Mouse (Mus musculus) thymus, adult 18-20 months (tissue): ENCODE results near the gene Vamp2.
"Not testable (repeated sequence)": the region's sequence is repeated elsewhere in the genome, so short reads cannot be mapped to it uniquely, and the experiment has no call there.

Source experiments
- DNase-seq, 2 experiments: peaks; one replicate each; pipeline ENCODE4 v3.0.0; 2022; ENCODE audit warnings: mixed read lengths in 2 of 2

The Vamp2 gene

GRCm38 (mm10) chr11:69081613-69082012 lies 6.7 kb upstream of the Vamp2 start:
- DNase-seq = no peak

- DNase-seq = no peak
These were observed 2.7 kb upstream of the Vamp2 start for GRCm38 (mm10) chr11:69085608-69086007.

- no peak for DNase-seq
These were observed 1.9 kb upstream of the Vamp2 start for GRCm38 (mm10) chr11:69086390-69086789.

GRCm38 (mm10) chr11:69087082-69087481 lies 1.2 kb upstream of the Vamp2 start:
- DNase-seq = no peak

- no peak for DNase-seq
These were observed 693 bp upstream of the Vamp2 start for GRCm38 (mm10) chr11:69087597-69087996.

- no peak for DNase-seq
These were observed 746 bp downstream of the Vamp2 start for GRCm38 (mm10) chr11:69088856-69089615.

- DNase-seq = no peak
These were observed 1.5 kb downstream of the Vamp2 start for GRCm38 (mm10) chr11:69089616-69090290.

- DNase-seq = no peak
These were observed 2.1 kb downstream of the Vamp2 start for GRCm38 (mm10) chr11:69090367-69090766.

- DNase-seq = no peak
These were observed 3.5 kb downstream of the Vamp2 start for GRCm38 (mm10) chr11:69091566-69092385.

GRCm38 (mm10) chr11:69092386-69092751 lies 4.1 kb downstream of the Vamp2 start:
- DNase-seq = peak; percentile 63 to 75

GRCm38 (mm10) chr11:69092871-69093270 lies 4.6 kb downstream of the Vamp2 start:
- no peak for DNase-seq

GRCm38 (mm10) chr11:69093856-69094255 lies 5.6 kb downstream of the Vamp2 start:
- DNase-seq = not testable (repeated sequence)

GRCm38 (mm10) chr11:69094697-69095429 lies 6.6 kb downstream of the Vamp2 start, which contains the start of gene Per1:
TSS of gene Per1 (plus strand) at chr11:69095217.
- DNase-seq = peak; percentile 99 to 100

GRCm38 (mm10) chr11:69095511-69096231 lies 7.4 kb downstream of the Vamp2 start:
- DNase-seq = no peak

- DNase-seq = no peak
These were observed 8.2 kb downstream of the Vamp2 start for GRCm38 (mm10) chr11:69096360-69096986.

- DNase-seq = peak; percentile 92 to 95
These were observed 9.0 kb downstream of the Vamp2 start for GRCm38 (mm10) chr11:69096987-69097900.

- DNase-seq = no peak
These were observed 9.9 kb downstream of the Vamp2 start for GRCm38 (mm10) chr11:69098039-69098761.

- peak; percentile 89 to 93 for DNase-seq
These were observed 10.4 kb downstream of the Vamp2 start for GRCm38 (mm10) chr11:69098762-69099091.

GRCm38 (mm10) chr11:69099177-69099914 lies 11.1 kb downstream of the Vamp2 start:
- DNase-seq = peak in 1 of 2 experiments; percentile 66
